8 mouse cellular contexts compared by ENCODE assay signal in genomic region chr11:88047871-88048531, GRCm38 (mm10). TPM values are rescaled to one million over a fixed set of nuclear protein-coding genes. Genes with fewer than 3 reads are reported as not detected.
A peak's percentile ranks its signal among the peaks of the same experiment; 100 is the strongest.
DNase-seq lines count a peak whose midpoint lies in the region; ATAC-seq and TF ChIP-seq lines count a peak whose summit lies in the region.

No protein-coding gene starts in this region.

- H3K36me3 ChIP-seq in kidney, adult 2 months (ENCODE audit: control insufficient read depth, insufficient read depth, low read length) = no peaks in the 10 kb centered on the region; the same call in 1 of the 2 replicates
- H3K36me3 ChIP-seq in limb, embryonic 13.5 days = peaks cover 28% of the 10 kb centered on the region
- peaks cover 19% of the 10 kb centered on the region for H3K36me3 ChIP-seq in midbrain, embryonic 13.5 days

- peak overlapping the region; percentile 87 for H3K4me2 ChIP-seq in limb, embryonic 13.5 days (replicated peaks)
- H3K4me2 ChIP-seq in midbrain, embryonic 13.5 days (replicated peaks) = peak overlapping the region; percentile 90

- no peak for TF ChIP-seq POLR2A in kidney, adult 2 months (IDR thresholded peaks at IDR 0.05; ENCODE audit: low read depth, low read length)

- DNase-seq in layer of hippocampus, adult 11-12 months (ENCODE audit: low spot score) = peak; percentile 70
- DNase-seq in layer of hippocampus, adult 9-10 months (ENCODE audit: low spot score) = no peak
- peak; percentile 83 for DNase-seq in embryo, embryonic 11 days
- DNase-seq in heart, adult 18-20 months = peak; percentile 69 to 73
- DNase-seq in kidney, adult 2 months = peak; percentile 74
- DNase-seq in spleen, adult 18-20 months = peak; percentile 64 to 70

- no peaks in the 10 kb centered on the region for H3K9me3 ChIP-seq in limb, embryonic 13.5 days
- no peaks in the 10 kb centered on the region for H3K9me3 ChIP-seq in midbrain, embryonic 13.5 days

- H3K27me3 ChIP-seq in kidney, adult 2 months (replicated peaks; ENCODE audit: control insufficient read depth, insufficient read depth, low read length) = no peaks in the 10 kb centered on the region
- H3K27me3 ChIP-seq in limb, embryonic 13.5 days = no peaks in the 10 kb centered on the region
- no peaks in the 10 kb centered on the region for H3K27me3 ChIP-seq in midbrain, embryonic 13.5 days

- peak overlapping the region; percentile 98 for H3K27ac ChIP-seq in kidney, adult 2 months (ENCODE audit: insufficient read depth, low read depth, low read length)
- H3K27ac ChIP-seq in limb, embryonic 13.5 days = peak overlapping the region; percentile 100
- H3K27ac ChIP-seq in midbrain, embryonic 13.5 days = peak overlapping the region; percentile 99

- WGBS in kidney, adult 2 months = under 1% methylated on average over 76 of the region's 76 CpGs
- WGBS in limb, embryonic 13.5 days = under 1% methylated on average over 74 of the region's 76 CpGs
- under 1% methylated on average over 64 of the region's 76 CpGs for WGBS in midbrain, embryonic 13.5 days

- H3K4me3 ChIP-seq in kidney, adult 2 months (ENCODE audit: insufficient read depth, low read depth, low read length) = peak overlapping the region; percentile 92
- peak overlapping the region; percentile 98 for H3K4me3 ChIP-seq in limb, embryonic 13.5 days
- H3K4me3 ChIP-seq in midbrain, embryonic 13.5 days (replicated peaks) = peak overlapping the region; percentile 96

- peak overlapping the region; percentile 100 for H3K9ac ChIP-seq in limb, embryonic 13.5 days
- peak overlapping the region; percentile 99 for H3K9ac ChIP-seq in midbrain, embryonic 13.5 days (replicated peaks)

- TF ChIP-seq CTCF in kidney, adult 2 months (conservative IDR thresholded peaks at IDR 0.05; ENCODE audit: insufficient read depth, insufficient read length, low read depth, low read length) = no peak

- peaks cover 3% of the 10 kb centered on the region; the same call in 1 of the 2 replicates for H3K4me1 ChIP-seq in kidney, adult 2 months (ENCODE audit: control insufficient read depth, insufficient read depth, low read length)
- H3K4me1 ChIP-seq in limb, embryonic 13.5 days = peaks cover 33% of the 10 kb centered on the region
- H3K4me1 ChIP-seq in midbrain, embryonic 13.5 days (replicated peaks) = peaks cover 48% of the 10 kb centered on the region

- ATAC-seq in limb, embryonic 13.5 days (ENCODE audit: low FRiP score, low read depth) = peak; percentile 70
- peak; percentile 86 for ATAC-seq in midbrain, embryonic 13.5 days

RNA-seq across cellular contexts. Expression of gene Srsf1, which starts 0.8 kb away (rescaled TPM):
- total RNA-seq in heart, adult 18-20 months (2021) = 100 to 1,000 TPM in 1 of 2 experiments, 10 to 100 TPM in 1; 88.5 to 102 TPM
- 56.6 and 59.8 TPM in 2 replicates for polyA plus RNA-seq in kidney, adult 2 months (2012; rRNA removed)
- polyA plus RNA-seq in limb, embryonic 13.5 days (2015; fragmentation: Nextera tagmentation; extraction: Ambion mirVana) = 340 and 357 TPM in 2 replicates
- polyA plus RNA-seq in midbrain, embryonic 13.5 days (2015; fragmentation: Nextera tagmentation; extraction: Ambion mirVana) = 313 and 341 TPM in 2 replicates

RNA-seq across cellular contexts. Expression of gene Vezf1, which starts 20.1 kb away (rescaled TPM):
- 10 to 100 TPM; 35.0 to 38.4 TPM for total RNA-seq in heart, adult 18-20 months (2021)
- 17.9 and 21.4 TPM in 2 replicates for polyA plus RNA-seq in kidney, adult 2 months (2012; rRNA removed)
- polyA plus RNA-seq in limb, embryonic 13.5 days (2015; fragmentation: Nextera tagmentation; extraction: Ambion mirVana) = 46.8 and 48.9 TPM in 2 replicates
- 67.2 and 70.1 TPM in 2 replicates for polyA plus RNA-seq in midbrain, embryonic 13.5 days (2015; fragmentation: Nextera tagmentation; extraction: Ambion mirVana)

RNA-seq across cellular contexts. Expression of gene Cuedc1, which starts 49.9 kb away (rescaled TPM):
- total RNA-seq in heart, adult 18-20 months (2021) = 10 to 100 TPM; 40.0 to 43.8 TPM
- 16.5 and 18.5 TPM in 2 replicates for polyA plus RNA-seq in kidney, adult 2 months (2012; rRNA removed)
- 37.2 and 37.7 TPM in 2 replicates for polyA plus RNA-seq in limb, embryonic 13.5 days (2015; fragmentation: Nextera tagmentation; extraction: Ambion mirVana)
- 40.6 and 46.1 TPM in 2 replicates for polyA plus RNA-seq in midbrain, embryonic 13.5 days (2015; fragmentation: Nextera tagmentation; extraction: Ambion mirVana)
